Mouse (Mus musculus) left cerebral cortex, adult 9 months (tissue): Measurements from ENCODE around the gene Macf1.

Source experiments
- DNase-seq, 2 experiments: peaks; one replicate each; pipeline ENCODE4 v3.0.0; 2022; ENCODE audit warnings: low spot score in 2 of 2

Macf1 gene

GRCm38 (mm10) chr4:123305789-123306188, 378.4 kb downstream of the Macf1 start:
- peak in 1 of 2 experiments; percentile 46 for DNase-seq
